Mouse (Mus musculus) T-cell, adult 66 days (primary cell): Measurements from ENCODE around the gene Nhsl2. TPM values are rescaled to one million over a fixed set of nuclear protein-coding genes. Genes with fewer than 3 reads are reported as not detected.

Experiments
- total RNA-seq, 2 experiments: library from RNA; stranded (reverse); gene quantifications; 3 replicates in 1 of 2; 4 replicates in 1 of 2; pipeline ENCODE4 v1.2.4; 2023

The Nhsl2 gene
- 1 to 10 TPM; 1.4 to 2.3 TPM for total RNA-seq

GRCm38 (mm10) chrX:101849281-101849821, at the start of gene Nhsl2:
TSS of gene Nhsl2 (plus strand) at chrX:101849385.

GRCm38 (mm10) chrX:102070591-102071471, 221.6 kb downstream of the Nhsl2 start, which contains the start of gene Rtl5:
TSS of gene Rtl5 (minus strand) at chrX:102071304.

GRCm38 (mm10) chrX:102119042-102119864, 270.1 kb downstream of the Nhsl2 start, which contains the start of gene Pin4:
TSS of gene Pin4 (plus strand) at chrX:102119447.

Other genes with a start within 250 kb of the Nhsl2 start
- gene Ogt, start 209.3 kb upstream of the Nhsl2 start, total RNA-seq = 100 to 1,000 TPM; 267 to 295 TPM
- gene Cxcr3, start 115.1 kb upstream of the Nhsl2 start, total RNA-seq = 10 to 100 TPM; 28.6 to 48.0 TPM
- under 1 TPM in 1 of 2 experiments, not detected in 1; 0.92 TPM for gene Gm4779, start 55.0 kb upstream of the Nhsl2 start, total RNA-seq
- under 1 TPM in 1 of 2 experiments, not detected in 1; 0.36 TPM for gene 8030474K03Rik, start 54.7 kb upstream of the Nhsl2 start, total RNA-seq
- under 1 TPM; 0.50 to 0.59 TPM for gene Rtl5, start 221.9 kb downstream of the Nhsl2 start, total RNA-seq